Mouse (Mus musculus) neural tube, embryonic 15.5 days (tissue): ENCODE data around the gene Akap13. TPM values are rescaled to one million over a fixed set of nuclear protein-coding genes. Genes with fewer than 3 reads are reported as not detected.

Source experiments
- ATAC-seq: fragments of 200-750 bp; cut with Nextera tagmentation; 2 replicates; pipeline ENCODE4 v1.8.0; 2017; ENCODE audit warnings: mild to moderate bottlenecking, moderate TSS enrichment, moderate library complexity; ENCODE audit not compliant: low FRiP score
- H3K27ac ChIP-seq: fragments of 300-500 bp; sonication (generic); replicated peaks from 2 replicates; pipeline ENCODE4 v1.5.1; 2015; ENCODE audit warnings: mild to moderate bottlenecking, inconsistent platforms
- H3K27me3 ChIP-seq: fragments of 300-500 bp; sonication (generic); replicated peaks from 2 replicates; pipeline ENCODE4 v1.6.1; 2015; ENCODE audit warnings: inconsistent platforms
- H3K36me3 ChIP-seq: fragments of 300-500 bp; sonication (generic); 2 replicates; pipeline ENCODE4 v1.6.1; 2015; ENCODE audit warnings: inconsistent platforms
- H3K4me1 ChIP-seq: fragments of 300-500 bp; sonication (generic); 2 replicates; pipeline ENCODE4 v1.6.1; 2015; ENCODE audit warnings: inconsistent platforms
- H3K4me2 ChIP-seq: fragments of 300-500 bp; sonication (generic); 2 replicates; pipeline ENCODE4 v1.6.1; 2015; ENCODE audit warnings: inconsistent platforms, mild to moderate bottlenecking, moderate library complexity
- H3K4me3 ChIP-seq: fragments of 300-500 bp; sonication (generic); replicated peaks from 2 replicates; pipeline ENCODE4 v1.5.1; 2015; ENCODE audit warnings: mild to moderate bottlenecking, inconsistent platforms
- H3K9ac ChIP-seq: fragments of 300-500 bp; sonication (generic); replicated peaks from 2 replicates; pipeline ENCODE4 v1.6.1; 2015; ENCODE audit warnings: mild to moderate bottlenecking, inconsistent platforms
- H3K9me3 ChIP-seq: fragments of 300-500 bp; sonication (generic); replicated peaks from 2 replicates; pipeline ENCODE4 v1.6.1; 2016; ENCODE audit warnings: inconsistent platforms
- WGBS: fragments of 180-500 bp; shearing (Covaris S2); methylation state at CpG from one replicate; pipeline ENCODE4 v1.1.7; 2015; ENCODE audit warnings: mixed read lengths; 5-methylcytosine and 5-hydroxymethylcytosine counted together
- polyA plus RNA-seq: library from polyadenylated mRNA; unstranded; fragments of >200 nt; fragmentation: Nextera tagmentation; extraction: Ambion mirVana; gene quantifications from 2 replicates; pipeline ENCODE4 v1.2.1, GENCODE M21; 2015

Akap13 gene
- polyA plus RNA-seq, 1 experiment from 2014 or later = 14.3 TPM

DNA sequence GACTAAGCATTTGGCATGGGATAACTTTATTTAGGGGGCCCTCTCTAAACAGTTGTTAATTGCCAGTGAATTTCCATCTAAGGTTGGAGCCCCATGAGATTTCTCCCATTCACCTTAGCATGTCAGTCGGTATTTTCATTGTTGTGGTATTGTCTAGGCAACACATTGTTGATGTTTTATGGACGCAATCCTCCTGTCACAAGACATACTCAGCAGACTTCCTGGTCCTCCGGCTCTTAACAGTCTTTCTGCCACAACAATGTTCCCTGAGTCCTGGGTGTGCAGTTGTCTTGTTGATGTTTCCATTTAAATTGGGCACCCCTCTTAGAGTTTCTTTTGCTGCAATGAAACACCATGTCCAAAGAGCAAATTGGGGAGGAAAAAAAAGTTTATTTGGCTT is 177.6 kb downstream of the Akap13 start:
- no peak overlapping the region for H3K4me2 ChIP-seq
- no peaks in the 10 kb centered on the region for H3K4me1 ChIP-seq
- WGBS = 21% methylated on average over 3 of the region's 3 CpGs
- H3K9me3 ChIP-seq = no peaks in the 10 kb centered on the region
- no peak for ATAC-seq
- no peaks in the 10 kb centered on the region for H3K27me3 ChIP-seq
- H3K4me3 ChIP-seq = no peak overlapping the region
- no peak overlapping the region for H3K9ac ChIP-seq
- no peaks in the 10 kb centered on the region for H3K36me3 ChIP-seq
- H3K27ac ChIP-seq = no peak overlapping the region

DNA sequence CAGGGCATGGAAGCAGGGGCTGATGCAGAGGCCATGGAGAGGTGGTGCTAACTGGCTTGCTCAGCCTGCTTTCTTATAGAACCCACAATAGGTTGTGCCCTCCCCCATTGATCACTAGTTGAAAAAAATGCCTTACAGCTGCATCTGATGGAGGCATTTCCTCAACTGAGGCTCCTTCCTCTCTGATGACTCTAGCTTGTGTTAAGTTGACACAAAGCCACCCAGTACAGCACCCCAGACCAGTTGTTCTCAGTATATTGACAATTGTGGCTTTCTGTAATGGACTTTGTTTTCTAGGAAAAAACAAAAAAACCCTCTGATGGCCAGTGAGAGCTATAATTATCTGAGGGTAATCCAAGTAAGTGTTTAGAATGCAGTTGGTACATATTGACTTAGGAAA is 178.1 kb downstream of the Akap13 start:
- H3K9ac ChIP-seq = no peak overlapping the region
- no peaks in the 10 kb centered on the region for H3K36me3 ChIP-seq
- H3K4me1 ChIP-seq = no peaks in the 10 kb centered on the region
- H3K9me3 ChIP-seq = no peaks in the 10 kb centered on the region
- no peak overlapping the region for H3K4me2 ChIP-seq
- no peaks in the 10 kb centered on the region for H3K27me3 ChIP-seq
- ATAC-seq = no peak
- no peak overlapping the region for H3K27ac ChIP-seq
- H3K4me3 ChIP-seq = no peak overlapping the region

DNA sequence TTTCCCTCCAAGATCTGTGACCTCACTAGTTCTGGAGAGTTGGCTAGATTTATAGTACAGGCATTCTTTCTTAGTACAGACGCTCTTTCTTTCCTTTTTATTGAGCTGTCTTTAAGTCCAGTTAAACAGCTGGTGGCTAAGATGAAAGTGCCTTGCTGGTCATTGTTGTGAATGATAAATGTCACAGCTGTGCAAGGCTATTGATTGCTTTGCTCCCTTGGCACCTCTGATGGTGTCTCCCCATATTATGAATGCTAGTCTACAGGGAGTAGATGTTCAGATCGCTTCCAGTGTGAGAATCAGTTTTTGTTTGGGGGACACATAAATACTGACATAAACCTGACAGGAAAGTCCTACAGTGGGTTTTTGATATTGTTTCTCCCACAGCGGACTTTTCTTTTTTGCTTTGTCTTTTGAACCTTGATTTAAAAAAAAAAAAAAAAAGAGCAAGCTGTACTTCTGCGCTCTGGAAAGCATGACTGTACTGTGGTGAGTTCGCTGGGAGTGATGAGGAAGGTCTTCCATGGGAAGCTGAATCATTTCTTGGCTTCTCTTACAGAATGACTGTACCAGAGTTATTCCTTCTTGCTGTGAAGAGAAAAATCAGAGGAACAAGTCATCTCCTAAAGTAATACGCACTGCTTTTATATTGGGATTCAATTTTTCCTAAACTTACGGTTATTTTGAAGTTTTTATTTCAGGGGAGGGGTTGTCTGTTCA is 178.6 kb downstream of the Akap13 start:
- H3K4me3 ChIP-seq = no peak overlapping the region
- no peak overlapping the region for H3K27ac ChIP-seq

DNA sequence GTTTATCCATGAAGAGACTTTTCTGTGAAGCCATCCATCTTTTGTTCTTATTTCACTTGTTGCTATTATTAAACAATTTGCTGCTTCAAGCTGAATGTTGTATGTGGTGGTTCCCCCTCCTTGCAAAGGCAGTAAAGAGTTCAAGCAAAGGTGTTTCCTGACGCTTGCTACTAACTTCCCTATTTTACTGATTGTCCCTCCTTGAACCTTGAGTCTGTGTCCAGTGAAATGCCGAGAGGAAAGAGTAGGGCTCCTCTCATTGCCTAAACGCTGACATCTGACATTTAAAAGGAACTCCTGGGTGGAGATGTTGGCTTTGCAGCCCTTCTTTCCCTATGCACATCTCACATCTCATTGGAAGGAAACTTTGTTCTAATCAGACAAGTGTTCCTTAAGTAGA is 183.4 kb downstream of the Akap13 start:
- Histone ChIP-seq H3K4me3 (no peak overlapping the region), H3K27ac (no peak overlapping the region), H3K4me2 (no peak overlapping the region), H3K27me3 (no peaks in the 10 kb centered on the region), H3K4me1 (peaks cover 18% of the 10 kb centered on the region), H3K9ac (no peak overlapping the region), H3K36me3 (no peaks in the 10 kb centered on the region), H3K9me3 (no peaks in the 10 kb centered on the region)
- no peak for ATAC-seq
- WGBS = 61% methylated on average over 3 of the region's 3 CpGs

More for the DNA sequence above, 178.6 kb downstream of the Akap13 start:
- Histone ChIP-seq H3K9ac (no peak overlapping the region), H3K27me3 (no peaks in the 10 kb centered on the region), H3K36me3 (no peaks in the 10 kb centered on the region), H3K9me3 (no peaks in the 10 kb centered on the region), H3K4me1 (no peaks in the 10 kb centered on the region), H3K4me2 (no peak overlapping the region)
- 39% methylated on average over 7 of the region's 7 CpGs for WGBS
- ATAC-seq = no peak

DNA sequence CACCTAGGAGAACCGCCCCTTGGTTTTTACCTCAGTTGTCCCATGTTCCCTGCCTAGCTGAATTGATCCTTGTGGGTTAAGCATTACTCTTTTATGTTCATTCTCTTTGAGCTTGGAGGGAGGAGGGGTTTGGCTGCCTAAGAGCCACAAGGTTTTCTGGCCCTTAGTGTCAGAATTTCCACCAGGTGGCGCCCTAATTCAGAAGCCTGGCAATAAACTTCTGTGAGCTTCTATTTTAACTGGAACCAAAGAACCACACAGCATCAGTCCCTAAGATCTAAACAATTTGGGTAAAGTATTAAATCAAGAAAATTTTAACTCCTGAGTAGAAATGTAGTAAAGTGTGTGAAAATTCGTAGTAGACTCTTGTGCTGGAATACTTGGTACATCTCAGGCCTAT is 184.2 kb downstream of the Akap13 start:
- H3K4me2 ChIP-seq = no peak overlapping the region
- H3K27ac ChIP-seq = no peak overlapping the region
- no peak overlapping the region for H3K9ac ChIP-seq
- WGBS = 20% methylated on average over 3 of the region's 3 CpGs
- no peak overlapping the region for H3K4me3 ChIP-seq
- peaks cover 22% of the 10 kb centered on the region for H3K4me1 ChIP-seq
- H3K9me3 ChIP-seq = no peaks in the 10 kb centered on the region
- no peaks in the 10 kb centered on the region for H3K27me3 ChIP-seq
- H3K36me3 ChIP-seq = no peaks in the 10 kb centered on the region
- no peak for ATAC-seq

DNA sequence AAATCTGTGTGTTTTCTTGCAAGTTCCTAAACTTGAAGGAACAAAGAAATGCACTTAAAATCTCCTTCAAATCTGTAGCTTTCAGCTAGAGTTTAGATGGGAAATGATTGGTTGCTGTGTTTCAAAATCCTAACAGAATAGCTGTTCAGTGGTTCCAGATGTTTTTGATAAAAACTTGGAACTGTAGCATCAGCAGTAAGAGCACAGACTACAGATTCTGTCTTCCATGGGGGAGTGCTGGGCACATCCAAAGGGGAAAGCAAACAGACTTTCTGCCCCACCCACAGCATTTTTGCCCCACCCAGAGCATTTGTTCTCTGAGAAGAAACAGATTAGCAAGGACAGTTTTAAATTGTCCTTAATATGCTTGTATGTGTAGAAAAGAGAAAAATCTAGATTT is 184.7 kb downstream of the Akap13 start:
- Histone ChIP-seq H3K27me3 (no peaks in the 10 kb centered on the region), H3K4me2 (no peak overlapping the region), H3K9me3 (no peaks in the 10 kb centered on the region), H3K4me1 (peaks cover 22% of the 10 kb centered on the region), H3K4me3 (no peak overlapping the region), H3K9ac (no peak overlapping the region), H3K36me3 (no peaks in the 10 kb centered on the region), H3K27ac (no peak overlapping the region)
- no peak for ATAC-seq

DNA sequence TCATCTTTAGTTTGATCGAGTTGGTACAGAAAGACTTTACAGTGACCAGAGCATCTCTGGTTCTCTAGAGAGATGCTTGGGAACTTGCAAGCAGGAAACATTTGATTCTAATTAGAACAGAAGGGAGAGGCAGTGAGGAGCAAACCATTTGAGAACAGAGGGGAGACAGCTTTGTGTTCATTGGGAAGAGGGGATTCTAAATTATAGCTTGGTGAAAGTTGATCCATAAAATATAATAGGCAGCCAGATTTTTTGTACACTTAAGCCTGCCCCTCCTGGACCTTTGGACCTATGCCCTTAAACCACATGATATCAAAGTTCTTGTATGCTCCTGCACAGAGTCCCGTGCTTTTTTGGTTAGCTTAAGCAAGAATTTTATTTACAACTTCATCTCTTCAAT is 185.3 kb downstream of the Akap13 start:
- H3K4me3 ChIP-seq = no peak overlapping the region
- ATAC-seq = no peak
- no peaks in the 10 kb centered on the region for H3K36me3 ChIP-seq
- 76% methylated on average over 2 of the region's 2 CpGs for WGBS
- no peaks in the 10 kb centered on the region for H3K9me3 ChIP-seq
- peaks cover 22% of the 10 kb centered on the region for H3K4me1 ChIP-seq
- H3K9ac ChIP-seq = no peak overlapping the region
- H3K27ac ChIP-seq = no peak overlapping the region
- no peak overlapping the region for H3K4me2 ChIP-seq
- no peaks in the 10 kb centered on the region for H3K27me3 ChIP-seq

DNA sequence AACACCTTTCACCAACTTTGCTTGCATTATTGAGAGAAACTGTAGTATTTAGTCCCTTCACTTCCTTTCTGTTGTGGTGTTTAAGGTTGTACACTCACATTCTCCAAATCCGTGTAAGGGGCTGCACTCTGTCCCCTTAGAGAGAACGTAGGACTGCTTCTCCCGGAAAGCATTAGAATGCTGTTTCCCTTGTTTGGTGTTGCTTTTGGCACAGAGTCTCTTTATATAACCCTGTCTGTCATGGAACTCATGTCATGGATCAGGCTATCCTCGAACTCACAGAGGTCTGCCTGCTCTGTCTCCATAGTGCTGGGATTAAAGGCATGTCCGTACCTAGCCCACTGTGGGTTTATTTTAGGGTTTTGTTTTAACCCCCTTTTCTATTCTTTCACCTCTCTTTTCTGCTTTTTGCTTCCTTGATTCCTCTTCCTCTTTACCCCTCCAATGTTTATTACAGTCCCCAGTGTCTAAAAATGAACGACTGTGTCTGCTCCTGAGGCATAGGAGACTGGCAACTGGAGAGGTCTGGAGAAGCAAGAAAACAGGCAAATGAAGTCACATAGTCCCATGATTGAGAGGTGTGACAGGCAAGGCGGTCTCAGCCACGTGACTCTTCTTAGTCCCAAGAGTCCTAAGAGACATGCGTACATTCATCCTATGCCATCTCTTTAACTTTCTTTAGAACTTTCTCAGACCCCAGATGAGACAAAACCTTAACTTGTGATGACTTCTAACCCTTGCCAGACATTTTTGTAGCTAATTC is 186.3 kb downstream of the Akap13 start:
- H3K4me3 ChIP-seq = no peak overlapping the region
- H3K9me3 ChIP-seq = no peaks in the 10 kb centered on the region
- no peaks in the 10 kb centered on the region for H3K27me3 ChIP-seq
- ATAC-seq = no peak
- H3K36me3 ChIP-seq = no peaks in the 10 kb centered on the region
- 54% methylated on average over 9 of the region's 9 CpGs for WGBS
- peak overlapping the region; percentile 70; the same call in 1 of the 2 replicates for H3K27ac ChIP-seq
- peak overlapping the region; percentile 66 for H3K4me2 ChIP-seq
- no peak overlapping the region for H3K9ac ChIP-seq
- peaks cover 22% of the 10 kb centered on the region for H3K4me1 ChIP-seq

DNA sequence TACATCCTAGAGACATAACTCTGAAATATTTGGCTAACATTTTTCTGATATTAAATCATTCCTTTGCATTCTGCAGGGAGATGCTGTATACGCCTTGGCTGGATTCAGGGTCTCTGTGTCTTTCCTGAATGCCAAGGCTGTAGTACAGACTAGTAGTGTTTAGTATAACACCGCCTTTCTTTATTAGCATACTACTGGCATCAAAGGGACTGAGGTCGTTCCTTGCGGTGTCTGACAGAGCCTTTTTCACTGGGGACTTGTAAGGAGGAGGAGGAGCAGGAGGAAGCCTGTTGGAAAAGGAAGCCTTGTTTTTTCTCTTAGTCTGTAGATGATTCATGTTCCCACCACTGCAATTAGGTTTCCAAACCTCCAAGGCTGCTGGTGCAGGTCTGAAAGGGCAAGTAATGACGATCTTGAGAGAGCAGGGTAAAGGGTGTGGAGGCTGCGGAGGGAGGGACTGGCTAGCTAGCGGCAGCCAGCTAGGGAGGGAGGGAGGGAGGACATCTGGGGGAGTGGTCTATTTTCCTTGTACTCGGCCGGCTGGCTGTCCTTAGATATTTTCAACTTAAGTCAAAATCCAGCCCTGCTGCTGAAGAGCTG is 186.9 kb downstream of the Akap13 start:
- ATAC-seq = peak; percentile 88
- peak overlapping the region; percentile 52 for H3K9ac ChIP-seq
- H3K27ac ChIP-seq = peak overlapping the region; percentile 70
- no peaks in the 10 kb centered on the region for H3K9me3 ChIP-seq
- H3K4me2 ChIP-seq = peak overlapping the region; percentile 66
- H3K36me3 ChIP-seq = no peaks in the 10 kb centered on the region
- peaks cover 22% of the 10 kb centered on the region for H3K4me1 ChIP-seq
- peak overlapping the region; percentile 36 for H3K4me3 ChIP-seq
- H3K27me3 ChIP-seq = no peaks in the 10 kb centered on the region
- 2% methylated on average over 9 of the region's 9 CpGs for WGBS

DNA sequence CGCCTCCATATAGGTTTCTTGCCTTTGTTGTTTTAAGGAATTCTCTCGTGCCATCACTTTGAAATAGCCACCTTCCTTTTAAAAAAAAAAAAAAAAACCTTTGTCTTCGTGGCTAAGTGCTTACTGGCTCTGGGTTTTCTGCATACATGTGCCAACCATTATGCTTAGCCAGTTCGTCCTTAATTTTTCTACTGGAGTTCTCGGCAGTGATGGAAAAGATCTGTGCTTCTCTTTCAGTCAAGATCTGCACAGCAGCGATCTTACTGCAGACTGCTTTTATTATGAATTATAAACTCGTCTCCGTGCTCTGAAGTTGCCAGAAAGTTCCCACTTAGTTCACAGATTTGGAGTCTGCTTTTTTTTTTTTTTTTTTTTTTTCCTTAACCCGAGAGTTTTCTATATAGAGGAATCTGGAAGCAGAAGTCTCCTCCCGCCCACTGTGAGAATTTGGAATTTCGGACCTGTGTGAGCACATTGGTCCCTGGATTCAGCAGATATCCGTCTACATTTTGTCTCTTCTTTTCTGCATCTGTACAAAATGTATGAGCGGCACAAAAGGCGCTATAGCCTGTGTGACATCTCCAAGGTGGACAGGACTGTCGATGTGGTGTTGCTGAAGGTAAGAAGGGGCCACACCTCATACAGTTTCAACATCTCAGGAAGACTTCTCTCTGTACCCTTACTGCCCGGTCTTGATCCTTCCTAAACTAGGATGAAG is 187.7 kb downstream of the Akap13 start:
- Histone ChIP-seq H3K36me3 (no peaks in the 10 kb centered on the region), H3K4me1 (peaks cover 22% of the 10 kb centered on the region), H3K27me3 (no peaks in the 10 kb centered on the region), H3K9me3 (no peaks in the 10 kb centered on the region), H3K9ac (peak overlapping the region; percentile 52; the same call in 1 of the 2 replicates), H3K4me3 (peak overlapping the region; percentile 36), H3K27ac (peak overlapping the region; percentile 70; the same call in 1 of the 2 replicates), H3K4me2 (peak overlapping the region; percentile 66)
- WGBS = 42% methylated on average over 15 of the region's 16 CpGs
- peak; percentile 33; the same call in 1 of the 2 replicates for ATAC-seq

DNA sequence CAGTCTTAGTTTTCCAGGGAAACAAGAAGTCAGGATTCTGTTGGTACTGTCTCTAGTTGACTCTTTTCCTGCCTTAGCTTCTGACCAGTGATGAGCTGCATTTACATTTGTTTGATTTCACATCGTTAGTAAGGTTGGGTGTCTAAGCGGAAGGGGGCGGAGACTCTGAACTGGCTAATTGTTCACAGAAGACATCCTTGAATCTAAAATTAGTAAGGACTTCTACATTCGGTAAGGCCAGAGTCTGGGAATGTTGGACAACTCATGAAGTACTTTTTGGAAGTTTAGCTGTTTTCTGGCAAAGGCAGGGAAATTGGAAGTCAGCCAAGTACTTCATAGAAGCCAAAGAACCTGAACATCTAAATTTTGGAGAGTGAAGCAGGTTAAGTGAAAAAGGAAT is 188.7 kb downstream of the Akap13 start:
- Histone ChIP-seq H3K4me3 (0 out of 2 replicates have a peak overlapping the region, but pooled peaks have one; percentile 12), H3K27ac (no peak overlapping the region)

More for the DNA sequence above, 188.7 kb downstream of the Akap13 start:
- Histone ChIP-seq H3K27me3 (no peaks in the 10 kb centered on the region), H3K4me2 (peak overlapping the region; percentile 66), H3K4me1 (peaks cover 22% of the 10 kb centered on the region), H3K9ac (no peak overlapping the region), H3K9me3 (no peaks in the 10 kb centered on the region), H3K36me3 (no peaks in the 10 kb centered on the region)
- no peak for ATAC-seq
- 54% methylated on average over 4 of the region's 4 CpGs for WGBS
